Mouse (Mus musculus): ENCODE data around the gene Gm49384. TPM values are rescaled to one million over a fixed set of nuclear protein-coding genes. Genes with fewer than 3 reads are reported as not detected.

The Gm49384 gene
- 1 to 10 TPM; 2.9 to 4.1 TPM for total RNA-seq (2021)
- long read RNA-seq, experiment 1, result 0 reads
- long read RNA-seq, experiment 2, result 0 reads

- DNase-seq (ENCODE audit: low spot score in 2 of 2), result no peak
These were observed at the start of gene Gm49384 for GRCm38 (mm10) chr12:69204052-69204833. Gm49384 (minus strand) TSS chr12:69204267.

- no peak for DNase-seq (ENCODE audit: low spot score in 2 of 2)
These were observed 49.7 kb upstream of the Gm49384 start for GRCm38 (mm10) chr12:69253806-69254205.

- DNase-seq (ENCODE audit: low spot score in 2 of 2), result no peak
These were observed 46.7 kb upstream of the Gm49384 start for GRCm38 (mm10) chr12:69250756-69251155.

GRCm38 (mm10) chr12:69249766-69250165 lies 45.7 kb upstream of the Gm49384 start:
- DNase-seq (ENCODE audit: low spot score in 2 of 2), result no peak

GRCm38 (mm10) chr12:69241771-69242431 lies 37.8 kb upstream of the Gm49384 start:
- DNase-seq (ENCODE audit: low spot score in 2 of 2), result peak; percentile 67 to 74

- DNase-seq (ENCODE audit: low spot score in 2 of 2), result no peak
These were observed 37.3 kb upstream of the Gm49384 start for GRCm38 (mm10) chr12:69241405-69241770.

- DNase-seq (ENCODE audit: low spot score in 2 of 2), result no peak
These were observed 36.8 kb upstream of the Gm49384 start, which contains the start of gene Klhdc1 for GRCm38 (mm10) chr12:69240876-69241275. Klhdc1 (plus strand) TSS chr12:69241176.

- no peak for DNase-seq (ENCODE audit: low spot score in 2 of 2)
These were observed 34.2 kb upstream of the Gm49384 start for GRCm38 (mm10) chr12:69238284-69238683.

GRCm38 (mm10) chr12:69235782-69236181 lies 31.7 kb upstream of the Gm49384 start:
- no peak for DNase-seq (ENCODE audit: low spot score in 2 of 2)

GRCm38 (mm10) chr12:69229251-69229650 lies 25.2 kb upstream of the Gm49384 start:
- DNase-seq (ENCODE audit: low spot score in 2 of 2), result peak in 1 of 2 experiments; percentile 28

- DNase-seq (ENCODE audit: low spot score in 2 of 2), result peak; percentile 89 to 90
These were observed 23.9 kb upstream of the Gm49384 start, which contains the start of gene Pole2 for GRCm38 (mm10) chr12:69227776-69228466. Pole2 (minus strand) TSS chr12:69228195.

GRCm38 (mm10) chr12:69220613-69221277 lies 16.7 kb upstream of the Gm49384 start:
- no peak for DNase-seq (ENCODE audit: low spot score in 2 of 2)

- no peak for DNase-seq (ENCODE audit: low spot score in 2 of 2)
These were observed 12.5 kb upstream of the Gm49384 start for GRCm38 (mm10) chr12:69216587-69216986.

GRCm38 (mm10) chr12:69215000-69215785 lies 11.1 kb upstream of the Gm49384 start:
- DNase-seq (ENCODE audit: low spot score in 2 of 2), result peak; percentile 12 to 37

GRCm38 (mm10) chr12:69214393-69214792 lies 10.3 kb upstream of the Gm49384 start:
- no peak for DNase-seq (ENCODE audit: low spot score in 2 of 2)

GRCm38 (mm10) chr12:69213186-69213777 lies 9.2 kb upstream of the Gm49384 start:
- DNase-seq (ENCODE audit: low spot score in 2 of 2), result no peak

GRCm38 (mm10) chr12:69211057-69211456 lies 7.0 kb upstream of the Gm49384 start:
- no peak for DNase-seq (ENCODE audit: low spot score in 2 of 2)

- no peak for DNase-seq (ENCODE audit: low spot score in 2 of 2)
These were observed 6.3 kb upstream of the Gm49384 start for GRCm38 (mm10) chr12:69210056-69210979.

- no peak for DNase-seq (ENCODE audit: low spot score in 2 of 2)
These were observed 4.5 kb upstream of the Gm49384 start for GRCm38 (mm10) chr12:69208520-69208919.

All from adrenal gland, adult 18-20 months (tissue).